Mouse (Mus musculus): ENCODE data around the gene Acd.

Acd gene

DNA sequence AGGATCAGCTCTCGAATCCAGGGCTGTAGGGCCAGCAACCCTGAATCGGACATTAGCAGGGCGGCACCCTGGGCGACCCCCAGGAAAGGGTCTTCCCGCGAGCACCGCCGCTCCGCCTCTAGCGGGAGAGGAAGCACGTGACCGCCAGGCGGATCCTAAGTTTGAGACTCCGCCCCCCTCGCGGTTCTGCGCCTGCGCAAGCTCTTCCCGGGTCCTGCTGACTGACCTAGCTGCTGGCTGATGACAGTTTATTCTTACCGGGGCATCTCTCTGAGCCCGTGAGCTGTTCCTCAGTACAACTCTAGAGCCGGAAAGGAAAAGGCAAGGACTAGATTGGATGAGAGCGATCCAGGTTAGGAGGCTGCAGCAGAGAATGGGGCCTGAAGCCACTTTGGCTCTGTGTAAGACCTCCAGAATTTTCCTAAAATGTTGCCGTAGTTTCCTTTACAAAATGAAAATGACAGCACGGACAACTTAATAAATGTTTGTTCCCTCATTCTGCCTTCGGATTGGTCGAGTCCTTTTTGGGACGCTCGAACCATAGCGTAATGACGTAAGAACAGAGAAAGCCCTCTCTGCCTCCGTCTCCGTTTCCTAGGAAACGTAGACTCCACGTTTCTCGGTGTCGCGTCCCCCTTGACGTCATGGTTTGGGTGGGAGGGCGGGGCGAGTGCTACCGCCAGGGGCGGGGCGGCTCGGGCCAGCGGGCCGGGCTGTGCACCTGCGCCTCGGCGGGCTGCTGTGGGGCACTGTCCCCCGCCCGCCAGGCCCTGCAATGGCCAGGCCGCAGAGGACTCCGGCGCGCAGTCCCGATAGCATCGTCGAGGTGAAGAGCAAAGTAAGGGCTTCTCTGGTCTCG is at the start of gene Acd, which contains the start of gene Pard6a:
Gene Acd, minus strand, starts transcription at position 137 of the 859 bp plus-strand sequence.
Gene Pard6a, plus strand, starts transcription at position 183 of the 859 bp plus-strand sequence.
- peak; percentile 94 for DNase-seq (ENCODE audit: low read depth, low spot score)

DNA sequence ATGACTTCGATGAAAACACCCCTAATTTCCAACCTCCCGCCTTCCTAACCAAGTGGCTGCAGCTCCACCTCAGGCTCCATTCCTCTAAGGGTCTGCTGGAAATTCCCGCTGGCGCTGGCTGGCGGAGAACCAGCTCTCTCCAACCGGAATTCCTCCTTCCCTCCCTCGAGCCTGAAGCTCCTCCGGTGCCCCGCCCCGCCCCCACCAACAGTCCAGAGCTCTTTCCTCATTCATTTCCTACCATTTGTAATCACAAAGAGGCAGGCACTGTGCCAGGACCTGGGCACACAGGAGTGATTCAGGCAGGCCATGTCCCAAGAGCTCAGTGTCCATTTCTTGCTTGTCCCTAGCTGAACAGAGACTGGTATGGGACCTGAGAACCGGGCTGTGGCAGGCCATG is 49.7 kb upstream of the Acd start:
- DNase-seq (ENCODE audit: low read depth, low spot score), result no peak

DNA sequence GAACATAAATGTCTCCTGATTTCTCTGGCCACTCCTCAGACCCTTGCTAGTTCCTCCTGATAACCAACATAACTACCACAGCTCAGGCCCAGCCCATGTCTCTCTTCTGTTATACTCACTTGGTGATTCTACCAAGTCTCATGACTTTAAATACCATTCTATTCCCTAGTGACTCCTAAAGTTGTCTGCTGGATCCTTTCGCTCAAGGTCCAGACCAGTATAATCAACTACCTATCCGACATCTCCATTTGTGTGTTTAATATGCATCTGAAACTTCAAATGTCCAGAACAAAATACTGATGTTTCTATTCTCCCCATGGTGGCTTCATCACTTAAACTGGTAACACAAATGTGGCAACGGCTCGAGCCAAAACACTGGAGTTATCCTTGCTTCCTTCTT is 42.4 kb upstream of the Acd start:
- no peak for DNase-seq (ENCODE audit: low read depth, low spot score)

DNA sequence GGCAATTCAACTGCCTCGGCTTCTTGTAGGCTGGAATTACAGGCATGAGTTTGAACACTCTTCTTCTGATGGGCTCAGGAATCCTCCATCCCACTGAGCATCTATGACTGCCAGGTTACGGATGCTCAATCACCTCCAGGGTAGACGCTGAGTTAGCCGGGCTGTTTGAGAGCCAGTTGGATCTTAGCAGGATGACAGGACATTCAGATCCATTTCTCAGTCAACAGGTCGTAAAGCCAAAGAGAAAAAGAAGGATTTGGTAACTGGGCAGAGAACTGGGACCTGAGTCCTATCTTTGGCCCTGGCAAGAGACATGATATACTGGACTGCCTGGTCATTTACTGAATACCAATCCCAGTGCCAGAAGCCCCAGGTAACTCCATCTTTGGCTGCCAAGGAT is 38.3 kb upstream of the Acd start:
- no peak for DNase-seq (ENCODE audit: low read depth, low spot score)

DNA sequence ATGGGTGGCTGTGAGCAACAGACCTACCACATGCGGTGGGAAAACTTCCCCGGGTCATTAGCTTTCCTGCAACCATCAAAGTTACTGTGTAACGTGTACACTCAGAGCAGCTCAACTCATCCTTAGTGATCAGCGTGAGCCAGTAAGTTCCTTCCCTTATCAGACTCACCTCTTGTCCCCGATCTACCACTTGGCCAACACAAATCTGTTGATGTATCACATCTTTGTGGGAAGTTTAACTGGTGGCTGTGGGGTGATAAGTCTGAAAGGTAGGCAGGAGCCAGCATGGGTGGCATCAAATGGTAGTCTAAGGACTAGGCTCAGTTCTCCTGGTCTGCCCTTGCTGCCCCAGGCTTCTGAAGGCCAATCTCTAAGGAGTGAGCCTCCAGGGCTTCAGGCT is 31.3 kb upstream of the Acd start:
- no peak for DNase-seq (ENCODE audit: low read depth, low spot score)

DNA sequence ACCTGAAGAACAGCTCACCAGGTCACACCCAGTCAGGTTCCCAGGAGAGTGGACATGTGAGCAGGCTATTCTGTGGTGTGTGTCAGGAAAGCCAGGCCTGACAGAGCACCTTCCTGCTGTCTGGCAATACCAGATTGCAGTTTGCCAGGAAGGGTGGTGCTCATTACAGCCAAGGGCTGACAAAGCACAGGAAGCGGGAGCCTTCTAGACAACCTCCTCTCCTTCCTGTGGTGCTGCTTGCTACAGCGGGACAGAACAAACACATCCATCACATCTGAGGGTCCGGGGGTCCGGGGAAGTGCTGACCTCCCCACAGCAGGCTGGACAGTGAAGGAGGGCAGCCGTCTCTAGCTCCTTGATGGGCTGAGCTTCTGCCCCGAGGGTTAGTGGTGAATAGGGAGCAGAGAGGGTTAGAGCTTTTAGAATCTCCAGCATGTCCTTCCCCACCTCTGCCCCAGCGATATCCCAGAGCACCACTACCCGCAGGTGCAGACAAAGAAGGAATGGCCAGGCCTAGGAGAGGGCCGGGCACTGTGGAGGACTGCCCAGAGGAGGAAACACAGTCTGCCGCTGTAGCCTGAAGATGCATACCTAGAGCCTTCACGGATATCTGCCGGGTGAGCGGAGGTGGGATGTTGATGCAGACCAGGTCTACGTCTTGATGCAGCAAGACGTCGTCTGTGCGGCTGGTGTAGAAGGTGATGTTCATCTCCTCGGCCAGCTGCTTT is 26.7 kb upstream of the Acd start:
- DNase-seq (ENCODE audit: low read depth, low spot score), result no peak

DNA sequence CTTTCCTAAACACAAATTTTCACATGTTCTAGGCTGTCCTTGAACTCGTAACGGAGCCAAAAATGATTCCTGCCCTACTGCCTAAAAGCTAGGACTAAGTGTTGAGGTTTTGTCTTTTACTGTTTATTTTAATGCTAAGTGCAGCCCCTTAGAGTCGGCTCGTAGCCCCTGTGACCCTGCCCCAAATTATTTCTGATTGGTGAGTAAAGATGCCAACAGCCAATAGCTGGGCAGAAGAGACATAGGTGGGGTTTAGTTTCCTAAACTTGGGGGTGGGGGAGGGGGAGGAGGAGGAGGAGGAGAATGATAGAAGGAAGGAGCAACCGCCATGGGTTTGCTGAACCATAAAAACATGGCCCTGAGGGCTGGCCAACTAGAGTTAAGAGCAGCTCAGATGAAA is 24.8 kb upstream of the Acd start:
- DNase-seq (ENCODE audit: low read depth, low spot score), result no peak

DNA sequence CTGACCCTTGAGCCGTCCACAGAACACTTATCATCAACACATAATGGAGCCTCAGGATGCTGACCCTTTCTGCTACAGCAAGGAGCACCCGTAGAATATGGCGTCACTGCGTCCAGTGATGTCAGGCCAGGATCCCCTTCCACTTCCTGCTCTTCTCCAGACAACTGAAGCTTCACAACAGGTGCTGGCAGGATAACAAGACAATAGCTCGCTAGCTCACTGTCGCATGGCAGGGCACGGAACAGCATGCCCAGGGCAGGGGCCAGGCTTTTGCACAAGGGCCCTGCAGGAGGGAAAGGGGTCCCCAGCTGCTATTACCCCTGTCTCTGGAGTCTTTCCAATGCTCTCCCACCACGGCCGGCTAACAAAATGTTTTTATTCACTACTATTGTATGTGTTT is 22.0 kb upstream of the Acd start:
- no peak for DNase-seq (ENCODE audit: low read depth, low spot score)

DNA sequence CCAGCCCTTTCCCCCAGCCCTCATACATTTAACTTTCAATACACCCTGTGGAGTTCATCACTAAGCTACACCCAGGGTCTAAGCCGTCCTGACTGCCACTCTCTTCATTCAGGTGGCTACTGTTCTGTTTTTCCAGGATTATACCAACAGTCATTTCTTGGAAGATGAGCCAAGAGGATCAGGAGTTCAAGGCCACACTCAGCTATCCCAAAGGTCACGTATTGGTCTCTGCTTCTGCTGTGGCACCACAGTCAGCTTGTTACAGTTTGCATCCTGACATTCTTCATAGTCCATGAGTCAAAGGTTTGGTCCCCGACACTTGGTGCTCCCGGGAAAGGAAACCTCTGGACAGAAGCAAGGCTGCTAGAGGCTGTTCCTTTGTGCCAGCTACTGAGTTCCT is 18.7 kb upstream of the Acd start:
- no peak for DNase-seq (ENCODE audit: low read depth, low spot score)

DNA sequence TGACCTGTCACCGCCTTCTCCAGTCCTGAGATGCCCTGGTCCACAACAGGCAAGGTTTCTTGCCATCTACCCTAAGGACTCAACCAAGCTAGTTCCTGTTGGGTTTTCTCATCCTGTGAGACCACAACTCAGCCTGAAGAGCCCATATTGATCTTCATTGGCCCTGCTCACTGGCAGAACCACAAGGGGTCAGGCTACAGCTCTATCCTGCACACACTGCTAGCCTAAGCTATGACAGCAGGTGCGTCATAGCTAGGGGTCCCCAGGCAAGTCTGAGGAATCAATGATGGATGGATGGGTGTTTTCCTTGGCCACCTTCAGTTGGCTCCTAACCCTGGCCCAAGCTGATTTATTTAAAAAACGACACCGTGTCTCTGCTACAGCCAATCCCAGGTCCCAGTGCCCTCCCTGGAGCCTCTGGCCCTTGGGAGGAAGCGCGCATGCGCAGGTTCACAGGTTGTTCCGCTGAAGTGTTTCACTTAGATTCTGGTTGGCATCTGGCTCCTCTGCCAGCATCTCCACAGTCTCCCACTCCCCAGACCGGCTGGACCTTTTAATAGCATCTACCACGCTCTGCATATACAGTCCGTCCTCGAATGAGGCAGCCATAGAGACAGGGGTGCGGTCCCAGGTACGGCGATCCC is 15.5 kb upstream of the Acd start:
- no peak for DNase-seq (ENCODE audit: low read depth, low spot score)

DNA sequence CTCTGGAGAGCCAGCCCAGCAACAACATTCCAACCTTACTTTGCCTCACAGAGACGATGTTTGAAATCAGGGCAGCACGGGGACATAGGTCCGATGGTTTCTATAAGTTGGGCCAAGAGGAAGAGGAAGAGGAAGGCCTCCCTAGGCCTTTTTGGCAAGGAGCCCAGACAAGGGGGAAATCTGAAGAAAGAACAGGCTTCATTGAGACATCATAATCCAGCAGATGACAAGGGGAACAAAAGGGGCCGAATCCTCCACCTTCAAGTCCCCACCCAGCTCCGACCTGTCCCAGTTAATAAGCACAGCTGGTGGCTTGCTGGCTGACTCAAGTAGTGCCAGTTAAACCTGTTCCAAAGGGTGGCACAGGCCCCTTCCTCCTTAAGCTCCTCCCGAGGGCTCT is 14.1 kb upstream of the Acd start:
- no peak for DNase-seq (ENCODE audit: low read depth, low spot score)

DNA sequence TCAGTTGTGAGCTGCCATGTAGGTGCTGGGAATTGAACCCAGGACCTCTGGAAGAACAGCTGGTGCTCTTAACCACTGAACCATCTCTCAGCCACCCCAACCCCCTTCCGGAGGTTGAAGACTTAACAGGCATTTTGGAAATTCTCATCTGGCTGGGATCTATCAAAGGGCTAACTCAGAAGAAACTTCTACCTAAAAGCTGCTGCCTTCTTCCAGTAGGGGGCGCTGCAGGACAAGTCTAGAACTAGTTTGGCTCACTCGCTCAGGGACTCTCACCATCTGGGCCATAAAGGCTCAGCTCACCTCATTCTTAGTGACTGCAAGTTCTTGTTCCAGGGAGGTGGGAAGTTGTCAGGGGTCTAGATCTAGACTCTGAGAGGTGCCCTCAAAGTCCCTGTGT is 13.2 kb upstream of the Acd start:
- peak; percentile 90 for DNase-seq (ENCODE audit: low read depth, low spot score)

DNA sequence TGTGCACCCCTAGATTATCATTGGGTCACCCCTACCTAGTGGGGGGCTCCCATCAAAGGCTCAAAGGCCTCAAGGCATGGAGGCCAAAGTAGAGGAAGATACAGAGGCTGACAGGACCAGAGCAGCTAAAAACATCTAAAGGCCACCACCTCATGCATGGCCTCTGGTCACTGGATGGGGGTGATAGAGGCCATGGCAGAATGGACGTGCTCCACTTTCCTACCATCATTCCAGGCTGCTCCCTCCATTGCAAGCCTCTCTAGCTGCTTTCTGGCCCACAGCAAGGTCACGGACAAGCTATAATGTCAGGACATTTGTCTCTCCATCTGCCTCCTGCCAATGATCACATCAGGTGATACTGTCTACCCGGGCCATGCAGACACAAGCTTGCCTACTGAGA is 11.4 kb upstream of the Acd start:
- no peak for DNase-seq (ENCODE audit: low read depth, low spot score)

DNA sequence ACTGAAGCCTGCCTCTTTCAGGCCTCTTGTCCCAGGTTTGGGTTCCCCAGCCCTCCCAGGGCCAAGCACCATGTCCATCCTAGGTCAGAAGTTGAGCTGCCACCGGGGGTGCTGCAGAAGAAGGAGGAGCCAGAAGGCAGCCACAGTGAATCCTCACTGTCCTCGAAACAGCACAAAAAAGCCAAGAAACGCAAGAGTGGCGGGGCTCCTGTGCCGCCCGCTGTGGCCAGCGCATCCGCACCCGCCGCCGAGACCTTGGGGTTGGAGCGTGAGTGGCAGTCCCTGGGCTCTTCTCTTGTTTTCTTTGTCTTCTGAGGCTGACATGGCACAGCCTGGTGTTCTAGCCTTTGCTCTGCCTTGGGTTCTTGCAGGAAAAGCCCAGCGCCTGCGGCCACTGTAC is 8.4 kb upstream of the Acd start:
- DNase-seq (ENCODE audit: low read depth, low spot score), result no peak

DNA sequence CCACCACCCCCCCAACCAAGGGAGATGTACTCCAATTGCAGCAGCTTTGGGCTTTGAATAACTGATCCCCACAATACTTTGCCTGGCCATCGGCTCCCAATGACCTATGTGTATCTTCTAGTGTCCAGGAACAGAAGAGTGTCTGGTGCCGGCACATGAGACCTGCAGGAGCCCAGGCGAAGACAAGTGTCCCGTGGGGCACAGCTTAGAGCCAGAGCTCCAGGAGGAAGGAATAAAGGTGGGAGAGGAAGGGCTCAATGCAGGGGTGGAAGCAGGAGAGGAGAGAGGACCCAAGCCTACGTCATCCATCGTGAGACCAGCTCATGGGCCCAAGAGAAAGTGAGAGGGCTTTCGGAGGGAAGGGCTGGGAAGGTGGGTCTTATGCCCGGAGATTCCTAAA is 7.8 kb upstream of the Acd start:
- DNase-seq (ENCODE audit: low read depth, low spot score), result no peak

DNA sequence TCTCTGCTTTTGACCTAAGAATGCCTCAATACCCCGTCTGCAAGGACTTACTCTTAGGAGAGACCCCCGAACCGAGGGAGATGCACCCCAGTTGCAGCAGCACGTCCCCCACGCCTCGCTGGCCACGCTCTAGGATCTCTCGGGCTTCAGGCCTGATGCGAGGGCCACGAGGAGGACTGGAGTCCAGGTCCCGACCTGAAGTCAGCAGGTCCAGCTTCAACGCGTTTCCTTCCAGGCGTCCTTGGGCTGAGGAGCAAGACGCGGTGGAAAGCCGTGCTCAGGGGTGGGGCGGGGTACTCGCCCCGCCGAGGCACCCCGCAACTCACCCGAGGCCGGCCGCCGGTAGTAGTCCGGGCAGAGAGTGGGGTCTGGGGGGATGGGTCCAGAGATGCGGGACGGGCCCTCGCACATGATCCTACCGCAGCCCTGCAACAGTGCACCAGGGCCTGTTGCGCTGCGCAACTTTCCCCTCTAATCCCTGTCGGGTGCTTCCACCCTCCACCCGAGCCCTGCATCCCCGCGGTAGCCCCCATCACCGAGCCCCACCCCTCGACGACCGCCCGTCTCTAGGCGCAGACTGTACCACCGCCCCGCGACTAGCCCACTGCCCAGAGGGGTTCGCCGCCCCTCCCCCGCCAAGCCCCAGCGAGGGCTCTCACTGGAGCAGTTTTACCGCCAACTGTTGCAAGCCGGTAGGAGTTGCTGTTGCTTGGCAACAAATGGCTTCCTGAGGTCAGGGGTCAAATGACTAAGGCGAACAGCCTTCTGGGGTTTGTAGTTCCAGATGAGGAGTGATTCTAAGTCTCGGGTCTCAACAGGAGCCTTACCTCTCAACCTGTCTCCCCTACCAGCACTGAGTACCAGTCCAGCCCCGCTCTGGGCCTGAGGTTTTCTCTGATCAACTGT is 6.8 kb upstream of the Acd start, which contains the start of the genes 4933405L10Rik and Enkd1:
Gene 4933405L10Rik, plus strand, starts transcription at position 158 of the 906 bp plus-strand sequence.
Gene Enkd1, minus strand, starts transcription at position 713 of the 906 bp plus-strand sequence.
- peak; percentile 61 for DNase-seq (ENCODE audit: low read depth, low spot score)

DNA sequence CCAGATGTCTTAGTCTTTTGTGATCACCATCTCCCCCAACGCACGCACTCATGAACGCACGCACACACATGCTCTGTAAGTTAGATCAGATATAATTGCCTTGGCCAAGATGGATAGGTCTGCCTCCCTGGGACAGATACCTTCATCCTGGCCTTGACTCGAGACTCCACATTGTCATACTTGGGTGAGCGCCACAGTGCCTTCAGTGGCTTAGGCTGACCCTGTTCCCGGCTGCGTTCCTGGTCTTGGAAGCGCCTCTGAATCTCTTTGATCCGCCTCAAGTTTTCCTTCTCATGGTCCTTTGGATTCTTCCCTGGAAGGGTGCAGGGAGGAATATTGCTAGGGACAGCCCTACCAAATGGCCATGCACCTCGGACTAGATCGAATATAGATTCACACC is 5.5 kb upstream of the Acd start:
- DNase-seq (ENCODE audit: low read depth, low spot score), result no peak

DNA sequence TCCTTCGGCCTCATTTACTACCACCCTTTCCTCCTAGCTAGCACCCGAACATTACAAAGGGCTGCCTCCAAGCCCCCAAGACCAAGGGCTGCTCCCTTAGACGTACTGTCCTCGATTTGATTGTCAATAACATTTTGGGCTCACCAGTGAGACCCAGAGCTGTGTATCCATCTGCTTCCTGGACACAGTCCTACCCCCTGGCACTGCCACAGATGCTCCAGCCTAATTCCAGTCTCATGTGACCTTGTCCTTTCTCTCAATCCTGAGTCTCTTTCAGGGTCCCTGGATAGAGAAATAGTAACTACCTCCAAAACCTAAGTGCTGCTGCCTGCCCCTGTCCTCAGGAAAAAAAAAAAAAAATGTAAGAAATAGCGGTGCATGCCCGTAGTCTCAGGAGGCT is 4.1 kb upstream of the Acd start:
- no peak for DNase-seq (ENCODE audit: low read depth, low spot score)

DNA sequence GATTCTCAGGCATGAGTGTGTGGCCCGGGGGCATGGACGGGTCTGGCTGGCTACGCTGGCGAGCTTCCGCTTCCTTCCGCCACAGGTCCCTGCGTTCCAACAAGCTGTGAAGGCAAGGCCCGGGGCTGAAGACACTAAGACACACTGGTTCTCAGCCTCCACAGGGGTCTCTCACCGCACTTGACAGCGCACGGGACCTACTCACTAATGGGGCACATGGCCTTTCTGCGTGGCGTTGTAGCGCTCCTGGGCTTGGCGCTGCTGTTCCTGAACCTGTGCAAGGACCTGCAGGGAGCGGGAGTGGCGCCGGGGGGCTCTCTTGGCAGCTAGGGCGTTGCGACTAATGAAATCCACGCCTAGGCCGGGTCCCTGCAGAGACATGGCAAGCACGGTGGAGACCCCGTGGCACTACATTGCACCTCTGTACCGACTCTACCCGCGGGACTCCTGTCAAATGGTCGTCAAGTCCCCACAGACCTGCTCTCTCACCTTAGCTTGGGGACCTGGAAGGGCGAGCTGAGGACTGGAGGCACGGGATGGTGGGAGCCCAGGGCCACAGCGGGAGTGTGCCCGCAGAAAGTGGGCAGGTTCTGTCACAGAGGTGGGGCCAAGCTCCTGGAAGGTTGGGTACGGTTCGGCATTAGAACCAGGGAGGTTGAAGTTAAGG is 3.4 kb upstream of the Acd start:
- no peak for DNase-seq (ENCODE audit: low read depth, low spot score)

DNA sequence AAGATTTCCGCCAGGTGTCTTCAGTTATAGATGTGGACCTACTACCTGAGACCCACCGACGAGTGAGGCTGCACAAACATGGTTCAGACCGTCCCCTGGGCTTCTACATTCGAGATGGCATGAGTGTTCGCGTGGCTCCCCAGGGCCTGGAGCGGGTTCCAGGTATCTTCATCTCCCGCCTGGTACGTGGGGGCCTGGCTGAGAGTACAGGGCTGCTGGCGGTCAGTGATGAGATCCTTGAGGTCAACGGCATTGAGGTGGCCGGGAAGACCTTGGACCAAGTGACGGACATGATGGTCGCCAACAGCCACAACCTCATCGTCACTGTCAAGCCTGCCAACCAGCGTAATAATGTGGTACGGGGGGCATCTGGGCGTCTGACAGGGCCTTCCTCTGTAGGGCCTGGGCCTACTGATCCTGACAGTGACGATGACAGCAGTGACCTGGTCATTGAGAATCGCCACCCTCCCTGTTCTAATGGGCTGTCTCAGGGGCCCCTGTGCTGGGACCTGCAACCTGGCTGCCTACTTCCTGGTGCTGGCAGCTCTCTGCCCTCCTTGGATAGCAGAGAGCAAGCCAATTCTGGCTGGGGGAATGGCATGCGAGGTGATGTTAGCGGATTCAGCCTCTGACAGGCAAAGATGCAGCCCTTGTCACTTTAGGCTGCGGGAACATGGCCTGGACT is 2.0 kb upstream of the Acd start:
- DNase-seq (ENCODE audit: low read depth, low spot score), result no peak

Measured in c-Kit-negative CD71-positive TER-119-positive erythroid progenitor cells, embryonic 14.5 days (primary cell).